Comparison of ENCODE assay signal across 8 mouse cellular contexts in the genomic region with DNA sequence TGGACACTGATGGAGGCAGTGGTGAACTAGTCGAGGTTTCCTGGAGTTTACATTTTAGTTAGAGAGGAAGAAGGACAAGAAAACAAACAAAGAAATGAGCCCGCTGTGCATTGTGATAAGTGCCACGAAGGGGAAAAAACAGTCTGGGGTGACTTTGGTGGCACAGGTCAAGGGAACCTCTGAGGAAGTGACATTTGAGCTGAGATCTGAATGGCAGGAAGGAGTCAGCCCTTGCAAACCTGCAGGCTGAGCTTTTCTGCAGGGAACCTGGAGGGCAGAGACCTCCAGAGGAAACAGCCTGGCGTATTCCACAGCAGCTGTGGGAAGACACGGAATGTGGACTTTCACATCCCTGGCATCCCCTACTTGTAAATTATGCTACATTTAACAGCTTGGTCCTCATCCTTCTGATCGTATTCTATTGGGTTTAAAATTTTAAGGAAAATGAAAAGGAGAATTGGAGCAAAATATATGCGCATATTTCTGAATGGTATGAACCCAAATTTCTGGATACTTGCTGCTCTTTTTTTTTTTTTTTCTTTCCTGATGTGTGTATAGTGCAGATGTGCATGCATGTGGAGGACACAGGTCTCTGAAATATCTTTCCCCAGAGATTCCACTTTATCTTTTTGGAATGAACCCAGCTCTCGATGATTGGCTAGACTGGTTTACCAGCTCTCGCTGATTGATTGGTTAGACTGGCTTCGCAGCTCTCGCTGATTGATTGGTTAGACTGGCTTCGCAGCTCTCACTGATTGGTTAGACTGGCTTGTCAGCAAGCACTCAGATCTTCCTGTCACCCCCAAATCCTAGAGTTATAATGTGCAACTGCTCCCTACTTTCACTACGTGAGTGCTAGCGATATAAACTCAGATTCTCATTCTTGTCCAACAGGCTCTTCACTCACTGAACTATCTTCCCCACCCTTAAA.
DNase-seq lines count a peak whose midpoint lies in the region; ATAC-seq and TF ChIP-seq lines count a peak whose summit lies in the region.

No protein-coding gene starts in this region.

- 0 out of 2 replicates have a peak, but pooled peaks have one; percentile 2 for TF ChIP-seq CTCF in heart, adult 2 months (IDR thresholded peaks at IDR 0.05)

- 52% methylated on average over 14 of the region's 14 CpGs for WGBS in heart, adult 2 months
- 63% methylated on average over 14 of the region's 14 CpGs for WGBS in heart, embryonic 10.5 days
- 59% methylated on average over 14 of the region's 14 CpGs for WGBS in heart, embryonic 16.5 days
- 49% methylated on average over 14 of the region's 14 CpGs for WGBS in lung, embryonic 16.5 days

- H3K4me2 ChIP-seq in heart, embryonic 16.5 days (ENCODE audit: low read depth, low read length): no peak overlapping the region
- H3K4me2 ChIP-seq in lung, embryonic 16.5 days (ENCODE audit: low read depth, low read length): peak overlapping the region; percentile 5; the same call in 1 of the 2 replicates

- no peaks in the 10 kb centered on the region for H3K79me2 ChIP-seq in heart, adult 2 months (replicated peaks; ENCODE audit: control insufficient read depth, insufficient read depth, low read length)

- H3K27ac ChIP-seq in heart, adult 2 months: peak overlapping the region; percentile 57
- H3K27ac ChIP-seq in heart, embryonic 10.5 days: no peak overlapping the region
- H3K27ac ChIP-seq in heart, embryonic 16.5 days (ENCODE audit: low read length): peak overlapping the region; percentile 3; the same call in 1 of the 2 replicates
- peak overlapping the region; percentile 56 for H3K27ac ChIP-seq in lung, embryonic 16.5 days (ENCODE audit: low read length)

- no peak for TF ChIP-seq EP300 in heart, adult 2 months (IDR thresholded peaks at IDR 0.05; ENCODE audit: insufficient read depth, low read depth, low read length)

- ATAC-seq in common myeloid progenitor, adult 5-6 weeks (replicated peaks; ENCODE audit: low read depth, poor library complexity, severe bottlenecking): peak; percentile 56
- no peak; the same call in 1 of the 2 replicates for ATAC-seq in heart, embryonic 16.5 days (replicated peaks; ENCODE audit: extremely low read depth, insufficient read depth, low FRiP score)
- ATAC-seq in lung, embryonic 16.5 days (ENCODE audit: low read depth): peak; percentile 80
- no peak for ATAC-seq in granulocyte monocyte progenitor cell, adult 5-6 weeks (replicated peaks; ENCODE audit: poor library complexity, severe bottlenecking)
- no peak for ATAC-seq in erythroid progenitor cell, adult 5-6 weeks (replicated peaks; ENCODE audit: low FRiP score, poor library complexity, severe bottlenecking)

- H3K4me3 ChIP-seq in heart, adult 2 months: peak overlapping the region; percentile 12; the same call in 1 of the 2 replicates
- H3K4me3 ChIP-seq in heart, embryonic 10.5 days: no peak overlapping the region
- no peak overlapping the region for H3K4me3 ChIP-seq in heart, embryonic 16.5 days (ENCODE audit: low read length)
- no peak overlapping the region for H3K4me3 ChIP-seq in lung, embryonic 16.5 days (ENCODE audit: low read length)

- no peaks in the 10 kb centered on the region for H3K9me3 ChIP-seq in heart, embryonic 10.5 days
- H3K9me3 ChIP-seq in heart, embryonic 16.5 days (replicated peaks; ENCODE audit: control insufficient read depth, low read length): no peaks in the 10 kb centered on the region
- H3K9me3 ChIP-seq in lung, embryonic 16.5 days (ENCODE audit: control insufficient read depth, low read length): no peaks in the 10 kb centered on the region

- intact Hi-C loops in heart, adult 2 months (cut with DNase I): loop anchor here (10.0 kb wide), 1 partner anchor 422 kb away; no protein-coding TSS in a partner anchor

- no peak for TF ChIP-seq POLR2A in heart, adult 2 months (IDR thresholded peaks at IDR 0.05; ENCODE audit: insufficient read depth, low read depth, low read length)

- H3K27me3 ChIP-seq in heart, adult 2 months (ENCODE audit: control insufficient read depth, insufficient read depth, low read length): no peaks in the 10 kb centered on the region
- H3K27me3 ChIP-seq in heart, embryonic 10.5 days (ENCODE audit: insufficient read depth, poor library complexity, severe bottlenecking): no peaks in the 10 kb centered on the region
- H3K27me3 ChIP-seq in heart, embryonic 16.5 days (ENCODE audit: control insufficient read depth, insufficient read depth, low read length): no peaks in the 10 kb centered on the region
- H3K27me3 ChIP-seq in lung, embryonic 16.5 days (ENCODE audit: control insufficient read depth, insufficient read depth, low read depth, low read length): no peaks in the 10 kb centered on the region

- no peak overlapping the region for H3K9ac ChIP-seq in heart, adult 2 months (ENCODE audit: low read depth, low read length)
- H3K9ac ChIP-seq in heart, embryonic 16.5 days (ENCODE audit: low read length): no peak overlapping the region
- no peak overlapping the region for H3K9ac ChIP-seq in lung, embryonic 16.5 days (ENCODE audit: low read length)

- peak in 1 of 2 experiments; percentile 20 for DNase-seq in heart, adult 2 months
- DNase-seq in heart, embryonic 10.5 days (ENCODE audit: low spot score): no peak
- DNase-seq in retina, embryonic 14.5 days (ENCODE audit: low spot score): no peak

- no peaks in the 10 kb centered on the region; the same call in none of the 2 replicates for H3K4me1 ChIP-seq in heart, adult 2 months (ENCODE audit: control insufficient read depth, insufficient read depth, low read length)
- peaks cover 6% of the 10 kb centered on the region; the same call in 1 of the 2 replicates for H3K4me1 ChIP-seq in heart, embryonic 10.5 days
- H3K4me1 ChIP-seq in heart, embryonic 16.5 days (ENCODE audit: control insufficient read depth, insufficient read depth, low read length): 0 out of 2 replicates have a peak, but pooled peaks cover 4% of the 10 kb centered on the region
- peaks cover 10% of the 10 kb centered on the region for H3K4me1 ChIP-seq in lung, embryonic 16.5 days (replicated peaks; ENCODE audit: control insufficient read depth, insufficient read depth, low read length)

- H3K36me3 ChIP-seq in heart, adult 2 months (ENCODE audit: control insufficient read depth, insufficient read depth, low read length): no peaks in the 10 kb centered on the region
- no peaks in the 10 kb centered on the region for H3K36me3 ChIP-seq in heart, embryonic 10.5 days
- H3K36me3 ChIP-seq in heart, embryonic 16.5 days (ENCODE audit: control insufficient read depth, insufficient read depth): no peaks in the 10 kb centered on the region
- no peaks in the 10 kb centered on the region for H3K36me3 ChIP-seq in lung, embryonic 16.5 days (ENCODE audit: control insufficient read depth, insufficient read depth, low read length)

Comparison
In these comparisons a context has a peak if more than half of its experiments do, and no peak if none do; other contexts are left out.
1. ATAC-seq: peak in common myeloid progenitor, adult 5-6 weeks (single experiment) and lung, embryonic 16.5 days (single experiment); none in heart, embryonic 16.5 days (single experiment), granulocyte monocyte progenitor cell, adult 5-6 weeks (single experiment) and erythroid progenitor cell, adult 5-6 weeks (single experiment).